Mouse (Mus musculus) C2C12 (cell line): ENCODE measurements around the gene Inpp5d. TPM values are rescaled to one million over a fixed set of nuclear protein-coding genes. Genes with fewer than 3 reads are reported as not detected.
A peak's percentile ranks its signal among the peaks of the same experiment; 100 is the strongest.

Source experiments
- H3K27me3 ChIP-seq: one replicate; pipeline ENCODE4 v1.6.1; 2011; ENCODE audit not compliant: control insufficient read depth, insufficient read depth, insufficient read length
- H3K36me3 ChIP-seq: one replicate; pipeline ENCODE4 v1.6.1; 2011; ENCODE audit not compliant: control insufficient read depth, insufficient read depth
- H3K4me3 ChIP-seq: one replicate; pipeline ENCODE4 v1.5.1; 2011; ENCODE audit warnings: mild to moderate bottlenecking, control low read depth; ENCODE audit not compliant: poor library complexity, insufficient read depth, severe bottlenecking
- H3K79me2 ChIP-seq: one replicate; pipeline ENCODE4 v1.6.1; 2011; ENCODE audit not compliant: control insufficient read depth, insufficient read depth
- H3K79me3 ChIP-seq: one replicate; pipeline ENCODE4 v1.6.1; 2011; ENCODE audit warnings: low read depth, control low read depth
- H3ac ChIP-seq: one replicate; pipeline ENCODE3; 2011; ENCODE audit warnings: low read depth; ENCODE audit not compliant: control insufficient read depth, insufficient read length
- CEBPB ChIP-seq: IDR thresholded peaks from one replicate; pipeline ENCODE4 v1.6.1; 2011; ENCODE audit warnings: low read depth, mild to moderate bottlenecking, control low read depth, moderate library complexity
- CTCF ChIP-seq: IDR thresholded peaks from one replicate; pipeline ENCODE4 v1.5.1; 2011; ENCODE audit not compliant: control insufficient read depth, insufficient read depth, insufficient read length
- FOSL1 ChIP-seq: IDR thresholded peaks from one replicate; pipeline ENCODE4 v1.8.0; 2011; ENCODE audit warnings: mild to moderate bottlenecking, low read length; ENCODE audit not compliant: poor library complexity, insufficient read depth, severe bottlenecking
- MAX ChIP-seq: IDR thresholded peaks from one replicate; pipeline ENCODE4 v1.6.1; 2011; ENCODE audit warnings: mild to moderate bottlenecking, control low read depth
- MYOD1 ChIP-seq: IDR thresholded peaks from one replicate; pipeline ENCODE4 v1.6.1; 2011; ENCODE audit warnings: low read depth; ENCODE audit not compliant: control insufficient read depth, insufficient read length
- MYOG ChIP-seq: IDR thresholded peaks from one replicate; pipeline ENCODE4 v1.6.1; 2011; ENCODE audit not compliant: control insufficient read depth, insufficient read length; ENCODE audit errors: extremely low read depth
- USF1 ChIP-seq: IDR thresholded peaks from one replicate; pipeline ENCODE4 v1.6.1; 2011; ENCODE audit warnings: low read depth, mild to moderate bottlenecking, control low read depth, moderate library complexity
- polyA plus RNA-seq: library from polyadenylated mRNA; unstranded; fragments of >200 nt; fragmentation: generic; extraction: Trizol; gene quantifications from one replicate; pipeline ENCODE4 v1.2.1, GENCODE M21; 2012; ENCODE audit warnings: missing spikeins

Inpp5d gene
- polyA plus RNA-seq, 1 experiment, result 0.06 TPM

DNA sequence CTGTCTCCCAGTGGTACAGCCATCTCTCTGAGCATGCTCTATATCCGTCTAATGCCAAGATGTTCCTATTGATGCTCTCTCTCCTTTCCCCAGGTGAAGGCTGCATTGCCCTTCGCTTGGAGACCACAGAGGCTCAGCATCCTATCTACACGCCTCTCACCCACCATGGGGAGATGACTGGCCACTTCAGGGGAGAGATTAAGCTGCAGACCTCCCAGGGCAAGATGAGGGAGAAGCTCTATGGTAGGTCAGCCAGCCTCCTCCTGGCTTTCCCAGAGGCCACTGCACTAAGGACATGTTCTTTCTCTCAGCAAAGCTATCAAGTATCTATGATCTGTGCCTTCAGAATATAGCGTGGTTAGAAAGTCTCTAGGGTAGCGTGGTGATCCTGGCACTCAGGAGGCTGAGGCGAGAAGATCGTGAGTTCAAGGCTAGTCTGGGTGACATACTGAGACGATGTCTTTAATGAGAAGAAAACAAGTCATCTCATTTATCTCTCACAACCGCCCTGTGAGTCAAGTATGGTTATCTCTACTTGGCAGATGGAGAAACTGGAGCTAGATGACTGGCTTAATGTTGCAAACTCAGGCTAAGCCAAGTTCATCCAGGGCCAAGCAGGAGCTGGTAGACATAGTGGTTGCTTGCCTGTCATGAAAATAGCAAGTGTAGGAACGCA, 92.0 kb downstream of the Inpp5d start:
- H3K79me3 ChIP-seq, result no peaks in the 10 kb centered on the region
- H3K27me3 ChIP-seq, result peaks cover 12% of the 10 kb centered on the region
- H3K36me3 ChIP-seq, result no peaks in the 10 kb centered on the region
- H3ac ChIP-seq, result no peak overlapping the region
- no peak for TF ChIP-seq FOSL1
- no peak for TF ChIP-seq MAX
- no peak for TF ChIP-seq CEBPB
- no peak for TF ChIP-seq CTCF
- TF ChIP-seq MYOG, result no peak
- no peak for TF ChIP-seq USF1
- no peak for TF ChIP-seq MYOD1
- H3K4me3 ChIP-seq, result no peak overlapping the region
- no peaks in the 10 kb centered on the region for H3K79me2 ChIP-seq

DNA sequence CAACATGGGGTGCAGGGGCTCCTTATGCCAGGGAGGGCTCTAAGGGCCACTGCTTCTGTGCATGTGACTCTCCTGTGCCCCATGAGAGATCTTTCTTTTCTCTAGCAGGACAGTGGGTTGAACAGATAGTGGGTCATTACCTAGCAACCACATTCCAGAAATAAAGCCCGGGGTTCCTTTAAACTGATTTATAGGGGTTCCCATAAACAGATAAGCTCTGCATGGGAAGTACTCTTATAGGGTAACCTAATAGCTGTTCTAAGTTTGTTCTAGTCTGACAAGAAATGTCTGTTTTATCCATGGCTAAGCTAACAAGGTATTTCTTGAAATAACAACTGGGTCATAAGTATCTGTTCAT, 92.5 kb downstream of the Inpp5d start:
- peaks cover 14% of the 10 kb centered on the region for H3K27me3 ChIP-seq
- no peaks in the 10 kb centered on the region for H3K79me2 ChIP-seq
- H3ac ChIP-seq, result no peak overlapping the region
- no peaks in the 10 kb centered on the region for H3K36me3 ChIP-seq
- H3K79me3 ChIP-seq, result no peaks in the 10 kb centered on the region
- TF ChIP-seq CEBPB (no peak), USF1 (no peak), MYOG (no peak), MYOD1 (no peak), FOSL1 (no peak)
- no peak overlapping the region for H3K4me3 ChIP-seq

DNA sequence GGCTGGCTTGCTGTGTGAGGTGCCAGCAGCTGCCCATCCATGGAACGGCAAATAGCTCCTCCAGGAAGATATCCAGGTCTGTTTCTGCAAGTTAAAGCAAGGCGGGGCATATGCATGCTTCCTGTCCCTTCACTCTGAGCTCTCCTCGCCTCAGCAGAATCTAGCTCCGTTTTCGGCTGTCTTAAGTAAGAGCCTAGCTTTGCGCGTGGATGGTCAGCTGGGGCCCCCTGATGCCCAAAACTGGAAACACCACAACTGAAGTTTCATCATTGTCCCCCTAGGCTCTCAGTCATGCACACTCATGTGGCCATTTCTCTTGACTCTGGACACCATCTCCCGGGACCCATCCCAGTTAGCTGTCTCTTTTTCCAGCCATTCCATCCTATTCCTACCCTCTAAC, 101.3 kb downstream of the Inpp5d start:
- H3K27me3 ChIP-seq, result peaks cover 16% of the 10 kb centered on the region
- TF ChIP-seq CTCF, result peak; percentile 30
- no peak for TF ChIP-seq CEBPB

DNA sequence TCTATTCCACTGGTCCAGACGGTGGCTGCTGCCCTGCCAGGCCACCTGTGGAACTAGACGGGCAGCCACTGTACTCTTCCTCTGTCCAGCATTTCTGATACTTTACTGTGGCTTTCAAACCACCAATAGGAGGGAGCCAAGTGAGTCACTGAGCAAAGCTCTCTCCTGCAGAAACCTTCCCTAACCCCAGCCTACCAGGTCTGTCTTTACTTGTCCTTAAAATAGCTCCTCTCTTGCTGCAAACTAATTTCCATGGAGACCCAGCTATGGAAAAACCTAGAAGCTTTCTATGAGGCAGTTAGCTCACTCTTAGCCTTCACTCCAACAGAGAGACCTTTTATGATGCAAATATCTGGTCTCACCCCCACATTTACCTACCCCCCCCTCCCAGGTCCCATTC, 102.0 kb downstream of the Inpp5d start:
- H3ac ChIP-seq, result no peak overlapping the region
- H3K79me2 ChIP-seq, result no peaks in the 10 kb centered on the region
- H3K27me3 ChIP-seq, result peaks cover 13% of the 10 kb centered on the region
- H3K79me3 ChIP-seq, result no peaks in the 10 kb centered on the region
- TF ChIP-seq CTCF (no peak), MYOD1 (no peak), USF1 (no peak), FOSL1 (no peak), CEBPB (no peak), MAX (no peak), MYOG (no peak)
- H3K36me3 ChIP-seq, result no peaks in the 10 kb centered on the region
- no peak overlapping the region for H3K4me3 ChIP-seq

More for the DNA sequence above, 101.3 kb downstream of the Inpp5d start:
- H3ac ChIP-seq, result no peak overlapping the region
- no peaks in the 10 kb centered on the region for H3K36me3 ChIP-seq
- H3K4me3 ChIP-seq, result no peak overlapping the region
- H3K79me2 ChIP-seq, result no peaks in the 10 kb centered on the region
- no peaks in the 10 kb centered on the region for H3K79me3 ChIP-seq

DNA sequence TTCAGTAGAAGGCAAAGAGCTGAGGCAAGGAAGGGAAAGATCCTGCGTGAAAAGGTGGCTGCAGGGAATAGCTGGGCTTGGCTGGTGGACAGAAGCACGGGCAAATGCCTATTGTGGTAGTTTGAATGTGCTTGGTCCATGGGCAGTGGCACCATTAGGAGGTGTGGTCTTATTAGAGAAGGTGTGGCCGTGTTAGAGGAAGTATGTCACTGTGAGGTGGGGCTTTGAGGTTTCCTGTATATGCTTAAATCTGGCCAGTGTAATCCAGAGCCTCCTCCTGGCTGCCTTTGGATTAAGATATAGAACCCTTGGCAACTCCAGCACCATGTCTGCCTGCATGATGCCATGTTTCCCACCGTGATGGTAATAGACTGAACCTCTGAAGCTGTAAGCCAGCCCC, 103.2 kb downstream of the Inpp5d start:
- no peaks in the 10 kb centered on the region for H3K36me3 ChIP-seq
- H3K79me3 ChIP-seq, result no peaks in the 10 kb centered on the region
- H3K27me3 ChIP-seq, result peaks cover 5% of the 10 kb centered on the region
- H3K4me3 ChIP-seq, result no peak overlapping the region
- TF ChIP-seq MYOG (no peak), USF1 (no peak), MAX (no peak), MYOD1 (no peak), CEBPB (no peak)
- H3ac ChIP-seq, result no peak overlapping the region
- H3K79me2 ChIP-seq, result no peaks in the 10 kb centered on the region

DNA sequence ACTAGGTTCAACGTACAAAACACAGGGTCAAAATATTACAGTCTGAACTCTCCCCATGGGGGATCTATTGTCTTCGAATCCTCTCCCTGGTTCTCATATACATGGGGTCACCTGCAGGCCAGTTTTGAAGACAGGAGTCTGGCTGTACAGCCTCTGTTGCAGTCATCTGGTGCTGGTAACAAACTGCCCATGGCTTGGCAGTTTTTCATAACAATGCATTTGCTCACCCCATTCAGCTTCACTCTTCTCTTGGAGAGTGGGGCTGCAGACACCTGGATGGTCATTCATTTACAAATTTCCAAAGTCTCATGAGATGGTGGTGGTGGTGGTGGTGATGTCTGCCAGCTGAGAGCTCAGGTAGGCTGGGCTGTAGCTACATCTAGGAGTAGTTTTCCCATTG, 109.0 kb downstream of the Inpp5d start:
- H3K4me3 ChIP-seq, result no peak overlapping the region
- no peak for TF ChIP-seq MYOD1
- TF ChIP-seq MAX, result no peak
- no peak for TF ChIP-seq FOSL1
- TF ChIP-seq CTCF, result no peak
- TF ChIP-seq MYOG, result no peak
- TF ChIP-seq CEBPB, result no peak
- no peak for TF ChIP-seq USF1

More for the DNA sequence above, 109.0 kb downstream of the Inpp5d start:
- Histone ChIP-seq H3K79me3 (no peaks in the 10 kb centered on the region), H3ac (no peak overlapping the region), H3K79me2 (no peaks in the 10 kb centered on the region), H3K27me3 (no peaks in the 10 kb centered on the region), H3K36me3 (no peaks in the 10 kb centered on the region)
